In the genomic region with DNA sequence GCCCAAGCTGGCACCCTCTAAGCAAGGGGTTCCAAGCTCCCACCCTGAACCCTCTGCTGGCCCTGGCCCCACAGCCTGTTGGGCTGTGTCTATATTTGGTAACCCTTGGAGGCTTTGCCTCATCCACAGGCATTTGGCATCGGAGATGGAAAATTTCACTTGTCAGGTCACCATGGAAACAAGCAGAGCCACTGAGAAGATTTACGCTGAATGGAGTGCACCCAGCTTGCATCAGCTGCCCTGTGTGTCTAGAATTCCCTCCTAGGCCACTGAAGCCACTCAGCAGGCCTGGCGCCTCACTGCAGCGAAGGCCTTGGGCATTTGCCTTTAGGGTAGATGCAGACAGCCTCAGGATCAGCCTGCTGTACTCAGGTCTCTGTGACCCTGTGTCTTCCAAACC, we compare ENCODE assay signal across 8 mouse cellular contexts. TPM values are rescaled to one million over a fixed set of nuclear protein-coding genes. Genes with fewer than 3 reads are reported as not detected.
DNase-seq lines count a peak whose midpoint lies in the region; ATAC-seq and TF ChIP-seq lines count a peak whose summit lies in the region.

No protein-coding gene starts in this region.

- no peak for DNase-seq in cerebellum, postnatal 4 days (ENCODE audit: low spot score in 2 of 2)
- peak; percentile 98 for DNase-seq in brain, adult 2 months (ENCODE audit: low read depth, low spot score)
- peak; percentile 66 to 86 for DNase-seq in left cerebral cortex, postnatal 10 days (ENCODE audit: extremely low spot score in 1 of 2, low spot score in 2 of 2)
- DNase-seq in natural killer cell, adult 2 months (ENCODE audit: low spot score in 2 of 2), result no peak

- no peaks in the 10 kb centered on the region for H3K9me3 ChIP-seq in hindbrain, embryonic 16.5 days (ENCODE audit: control insufficient read depth, low read length)

- TF ChIP-seq POLR2A in myocyte (IDR thresholded peaks at IDR 0.05; ENCODE audit: insufficient read length, low read depth), result peak; percentile 79

- H3K27ac ChIP-seq in hindbrain, embryonic 16.5 days (ENCODE audit: low read depth, low read length), result peak overlapping the region; percentile 79

- no peak overlapping the region for H3K4me3 ChIP-seq in hindbrain, embryonic 16.5 days (ENCODE audit: low read length)
- H3K4me3 ChIP-seq in myocyte, result no peak overlapping the region

- H3ac ChIP-seq in myocyte (ENCODE audit: control insufficient read depth, insufficient read length), result no peak overlapping the region

- H3K4me1 ChIP-seq in hindbrain, embryonic 16.5 days (ENCODE audit: control insufficient read depth, insufficient read depth, low read depth, low read length), result peaks cover 60% of the 10 kb centered on the region

- H3K36me3 ChIP-seq in hindbrain, embryonic 16.5 days (ENCODE audit: control insufficient read depth, insufficient read depth, low read length), result peaks cover 10% of the 10 kb centered on the region; the same call in 1 of the 2 replicates
- no peaks in the 10 kb centered on the region for H3K36me3 ChIP-seq in myocyte (ENCODE audit: control insufficient read depth, insufficient read depth)

- H3K79me2 ChIP-seq in myocyte (ENCODE audit: control insufficient read depth, insufficient read depth), result no peaks in the 10 kb centered on the region

- H3K9ac ChIP-seq in hindbrain, embryonic 16.5 days (ENCODE audit: low read depth, low read length), result peak overlapping the region; percentile 35; the same call in 1 of the 2 replicates

- intact Hi-C loops in left cerebral cortex, postnatal 10 days (cut with DNase I), result no loop called here

- WGBS in hindbrain, embryonic 16.5 days, result 39% methylated on average over 4 of the region's 4 CpGs

- no peak overlapping the region for H3K4me2 ChIP-seq in hindbrain, embryonic 16.5 days (ENCODE audit: low read length)
- peak overlapping the region; percentile 74 for H3K4me2 ChIP-seq in myocyte (ENCODE audit: low read depth)

- ATAC-seq in cerebellum, adult (ENCODE audit: insufficient number of reproducible peaks, low FRiP score, low TSS enrichment), result peak; percentile 50
- peak; percentile 66 for ATAC-seq in frontal cortex, adult (ENCODE audit: low TSS enrichment)
- peak; percentile 63 for ATAC-seq in hindbrain, embryonic 16.5 days

- no peaks in the 10 kb centered on the region for H3K27me3 ChIP-seq in hindbrain, embryonic 16.5 days (replicated peaks; ENCODE audit: control insufficient read depth, insufficient read depth, low read length)
- H3K27me3 ChIP-seq in myocyte (ENCODE audit: control insufficient read depth, insufficient read depth, insufficient read length), result no peaks in the 10 kb centered on the region

TF ChIP-seq in myocyte, 11 proteins besides CTCF, POLR2A, EP300 and RAD21:
- no peak for TF ChIP-seq REST (IDR thresholded peaks at IDR 0.05; ENCODE audit: insufficient read depth, insufficient read length)
- TF ChIP-seq POLR2AphosphoS2 (IDR thresholded peaks at IDR 0.05; ENCODE audit: insufficient read length, low read depth), result peak; percentile 91
- TF ChIP-seq SRF (IDR thresholded peaks at IDR 0.05; ENCODE audit: control insufficient read depth, insufficient read length, low read depth), result peak; percentile 96
- no peak for TF ChIP-seq E2F4 (IDR thresholded peaks at IDR 0.05; ENCODE audit: insufficient read depth)
- peak; percentile 89 for TF ChIP-seq CEBPB (IDR thresholded peaks at IDR 0.05; ENCODE audit: insufficient read depth, poor library complexity, severe bottlenecking)
- TF ChIP-seq MYOG (IDR thresholded peaks at IDR 0.05; ENCODE audit: control insufficient read depth in 1 of 3, insufficient read depth in 1 of 3, insufficient read length in 2 of 3, low read depth in 2 of 3), result peak in 2 of 3 experiments; percentile 3 to 85
- TF ChIP-seq TCF12 (IDR thresholded peaks at IDR 0.05; ENCODE audit: insufficient read depth, poor library complexity, severe bottlenecking), result peak; percentile 1
- no peak for TF ChIP-seq TCF3 (IDR thresholded peaks at IDR 0.05; ENCODE audit: insufficient read length, low read depth)
- peak; percentile 50 to 77 (median 72) for TF ChIP-seq MYOD1 (IDR thresholded peaks at IDR 0.05; ENCODE audit: control insufficient read depth in 1 of 3, insufficient read length in 2 of 3, low read depth in 2 of 3)

RNA-seq across cellular contexts. Expression of gene Mtss1l, which starts 5.2 kb away (rescaled TPM):
- polyA plus RNA-seq in hindbrain, embryonic 16.5 days (2015; fragmentation: Nextera tagmentation; extraction: Ambion mirVana), result 26.4 and 28.8 TPM in 2 replicates
- 100 to 1,000 TPM; 214 to 236 TPM for total RNA-seq in left cerebral cortex, postnatal 10 days (2021)
- polyA plus RNA-seq in myocyte (2012; fragmentation: generic; extraction: Trizol), result 108 TPM

Comparison
In these comparisons a context has a peak if more than half of its experiments do, and no peak if none do; other contexts are left out.
1. DNase-seq: peak in brain, adult 2 months (single experiment) and left cerebral cortex, postnatal 10 days (2 of 2); none in cerebellum, postnatal 4 days (0 of 2) and natural killer cell, adult 2 months (0 of 2).
2. Peak in every context shown above with its lines, with median percentiles within 50 percentile points of each other: ATAC-seq.